In genomic region chr9:66599577-66599976, GRCm38 (mm10) we compare ENCODE assay signal across 9 mouse cellular contexts. TPM values are rescaled to one million over a fixed set of nuclear protein-coding genes. Genes with fewer than 3 reads are reported as not detected.
DNase-seq lines count a peak whose midpoint lies in the region; ATAC-seq and TF ChIP-seq lines count a peak whose summit lies in the region.
"Had no signal": no experiment of that assay in that cellular context is flagged by ENCODE, and none has a peak within 500 bp of the region (broad histone marks: within the 10 kb centered on the region; RNA-seq: fewer than 3 reads in every experiment).

No protein-coding gene starts in this region.

- no peaks in the 10 kb centered on the region for H3K79me2 ChIP-seq in CH12.LX (replicated peaks; ENCODE audit: control insufficient read depth, extremely low read depth, insufficient read depth, poor library complexity, severe bottlenecking)
- no peaks in the 10 kb centered on the region for H3K79me2 ChIP-seq in myocyte (ENCODE audit: control insufficient read depth, insufficient read depth)

- 0 out of 2 replicates have a peak, but pooled peaks have one; percentile 32 for ATAC-seq in forebrain, postnatal 0 days
- no peak for ATAC-seq in forebrain, embryonic 15.5 days (replicated peaks)
- no peak for ATAC-seq in embryonic facial prominence, embryonic 11.5 days (replicated peaks; ENCODE audit: insufficient number of reproducible peaks, low FRiP score, low TSS enrichment, low read depth)

- H3ac ChIP-seq in myocyte (ENCODE audit: control insufficient read depth, insufficient read length) = no peak overlapping the region

- TF ChIP-seq EP300 in CH12.LX (IDR thresholded peaks at IDR 0.05; ENCODE audit: low read length) = 0 out of 2 replicates have a peak, but pooled peaks have one; percentile 24

- TF ChIP-seq RAD21 in CH12.LX (IDR thresholded peaks at IDR 0.05; ENCODE audit: low read depth, low read length) = no peak

- no peak for DNase-seq in forebrain, postnatal 0 days
- peak; percentile 73 for DNase-seq in CH12.LX (ENCODE audit: extremely low read depth)
- DNase-seq in embryonic facial prominence, embryonic 11.5 days (ENCODE audit: low spot score) = peak; percentile 62
- DNase-seq in kidney, postnatal 4 days = peak; percentile 53 to 68
- peak; percentile 83 for DNase-seq in yolk sac, embryonic 10.5 days (ENCODE audit: low spot score)
- DNase-seq in right cerebral cortex, postnatal 36 days (ENCODE audit: low spot score in 2 of 2) = no peak

- 14% methylated on average over 4 of the region's 4 CpGs for WGBS in forebrain, postnatal 0 days
- WGBS in forebrain, embryonic 15.5 days = 5% methylated on average over 4 of the region's 4 CpGs
- 8% methylated on average over 4 of the region's 4 CpGs for WGBS in embryonic facial prominence, embryonic 11.5 days

- dilution Hi-C loops in CH12.LX (cut with MboI; ENCODE audit: extremely low pct_ligation_motif_present, extremely low pct_unique_long_range_greater_than_20kb, low sequenced_read_pairs) = no loop called here

- no peak for TF ChIP-seq CTCF in forebrain, postnatal 0 days (IDR thresholded peaks at IDR 0.05; ENCODE audit: low read depth)
- no peak for TF ChIP-seq CTCF in CH12.LX (conservative IDR thresholded peaks at IDR 0.05 in 1 of 2, IDR thresholded peaks at IDR 0.05 in 1 of 2; ENCODE audit: low read depth in 2 of 2, low read length in 2 of 2)

- no peaks in the 10 kb centered on the region for H3K27me3 ChIP-seq in forebrain, postnatal 0 days (ENCODE audit: insufficient read depth, low read length)
- no peaks in the 10 kb centered on the region for H3K27me3 ChIP-seq in forebrain, embryonic 15.5 days
- H3K27me3 ChIP-seq in CH12.LX (replicated peaks) (no peaks in the 10 kb centered on the region), myocyte (ENCODE audit: control insufficient read depth, insufficient read depth, insufficient read length) (no peaks in the 10 kb centered on the region)
- no peaks in the 10 kb centered on the region for H3K27me3 ChIP-seq in embryonic facial prominence, embryonic 11.5 days (ENCODE audit: control insufficient read depth, insufficient read depth, low read length)

- H3K36me3 ChIP-seq in forebrain, postnatal 0 days (ENCODE audit: insufficient read depth) = no peaks in the 10 kb centered on the region
- no peaks in the 10 kb centered on the region for H3K36me3 ChIP-seq in forebrain, embryonic 15.5 days
- H3K36me3 ChIP-seq in CH12.LX (replicated peaks in 1 of 2; ENCODE audit: control insufficient read depth in 1 of 2, insufficient read depth in 1 of 2, low read length in 1 of 2) (no peaks in the 10 kb centered on the region), myocyte (ENCODE audit: control insufficient read depth, insufficient read depth) (no peaks in the 10 kb centered on the region)
- no peaks in the 10 kb centered on the region for H3K36me3 ChIP-seq in embryonic facial prominence, embryonic 11.5 days (replicated peaks; ENCODE audit: control insufficient read depth, insufficient read depth, low read depth, low read length)

- H3K4me2 ChIP-seq in forebrain, postnatal 0 days (ENCODE audit: low read depth) = no peak overlapping the region
- no peak overlapping the region for H3K4me2 ChIP-seq in forebrain, embryonic 15.5 days (replicated peaks)
- H3K4me2 ChIP-seq in CH12.LX (ENCODE audit: insufficient read depth, low read depth, poor library complexity, severe bottlenecking) (no peak overlapping the region), myocyte (ENCODE audit: low read depth) (no peak overlapping the region)
- no peak overlapping the region for H3K4me2 ChIP-seq in embryonic facial prominence, embryonic 11.5 days (ENCODE audit: low read depth, low read length)

- in situ Hi-C loops in CH12.LX (cut with MboI; ENCODE audit: low pct_ligation_motif_present, low pct_unique_long_range_greater_than_20kb, low sequenced_read_pairs) = no loop called here

- H3K27ac ChIP-seq in forebrain, postnatal 0 days (ENCODE audit: low read depth, low read length) = no peak overlapping the region
- no peak overlapping the region for H3K27ac ChIP-seq in forebrain, embryonic 15.5 days (replicated peaks)
- no peak overlapping the region; the same call in 1 of the 2 replicates for H3K27ac ChIP-seq in CH12.LX (ENCODE audit: insufficient read depth, low read depth)
- H3K27ac ChIP-seq in embryonic facial prominence, embryonic 11.5 days (replicated peaks; ENCODE audit: low read depth, low read length) = no peak overlapping the region
- H3K27ac ChIP-seq: kidney, postnatal 0 days had no signal

- TF ChIP-seq POLR2A in CH12.LX (IDR thresholded peaks at IDR 0.05; ENCODE audit: low read depth, low read length) (no peak), myocyte (IDR thresholded peaks at IDR 0.05; ENCODE audit: insufficient read length, low read depth) (no peak)

- H3K4me3 ChIP-seq in forebrain, postnatal 0 days (ENCODE audit: low read depth, low read length) = no peak overlapping the region
- H3K4me3 ChIP-seq in forebrain, embryonic 15.5 days = no peak overlapping the region
- H3K4me3 ChIP-seq in CH12.LX (replicated peaks in 1 of 3; ENCODE audit: low read depth in 2 of 3, low read length in 2 of 3, poor library complexity in 1 of 3) = no peak overlapping the region
- H3K4me3 ChIP-seq in embryonic facial prominence, embryonic 11.5 days (ENCODE audit: low read depth, low read length) = no peak overlapping the region
- no peak overlapping the region for H3K4me3 ChIP-seq in myocyte

- no peaks in the 10 kb centered on the region for H3K4me1 ChIP-seq in forebrain, postnatal 0 days (ENCODE audit: insufficient read depth)
- H3K4me1 ChIP-seq in forebrain, embryonic 15.5 days = peaks cover 5% of the 10 kb centered on the region; the same call in 1 of the 2 replicates
- H3K4me1 ChIP-seq in CH12.LX (ENCODE audit: control insufficient read depth in 1 of 2, insufficient read depth in 2 of 2) = peaks cover 25 to 76% of the 10 kb centered on the region in 2 experiments
- no peaks in the 10 kb centered on the region; the same call in 1 of the 2 replicates for H3K4me1 ChIP-seq in embryonic facial prominence, embryonic 11.5 days (ENCODE audit: control insufficient read depth, insufficient read depth, low read length)

- no peaks in the 10 kb centered on the region for H3K9me3 ChIP-seq in forebrain, postnatal 0 days (ENCODE audit: low read length)
- no peaks in the 10 kb centered on the region for H3K9me3 ChIP-seq in forebrain, embryonic 15.5 days
- no peaks in the 10 kb centered on the region for H3K9me3 ChIP-seq in CH12.LX (replicated peaks; ENCODE audit: low read length)
- no peaks in the 10 kb centered on the region for H3K9me3 ChIP-seq in embryonic facial prominence, embryonic 11.5 days (replicated peaks; ENCODE audit: control insufficient read depth, low read length)

- no peak overlapping the region for H3K9ac ChIP-seq in forebrain, postnatal 0 days
- H3K9ac ChIP-seq in forebrain, embryonic 15.5 days (replicated peaks) = no peak overlapping the region
- H3K9ac ChIP-seq in CH12.LX (ENCODE audit: insufficient read depth, low read depth) = peak overlapping the region; percentile 25; the same call in 1 of the 2 replicates
- H3K9ac ChIP-seq in embryonic facial prominence, embryonic 11.5 days (replicated peaks; ENCODE audit: low read length) = no peak overlapping the region

TF ChIP-seq in CH12.LX, 34 proteins besides CTCF, POLR2A, EP300 and RAD21 (continues in another document):
- TF ChIP-seq USF2 (conservative IDR thresholded peaks at IDR 0.05; ENCODE audit: low read depth, low read length) = no peak
- TF ChIP-seq CHD2 (IDR thresholded peaks at IDR 0.05; ENCODE audit: low read length) = peak; percentile 85
- no peak for TF ChIP-seq MAX (IDR thresholded peaks at IDR 0.05; ENCODE audit: low read length)
- no peak for TF ChIP-seq MAFK (IDR thresholded peaks at IDR 0.05; ENCODE audit: insufficient replicate concordance, low read length)
- no peak for TF ChIP-seq HCFC1 (IDR thresholded peaks at IDR 0.05; ENCODE audit: low read depth, low read length)
- no peak for TF ChIP-seq POLR2AphosphoS2 (IDR thresholded peaks at IDR 0.05; ENCODE audit: low read depth, low read length)
- TF ChIP-seq GABPA (IDR thresholded peaks at IDR 0.05; ENCODE audit: insufficient replicate concordance, low read depth, low read length) = no peak
- TF ChIP-seq RCOR1 (conservative IDR thresholded peaks at IDR 0.05; ENCODE audit: low read depth, low read length) = no peak
- peak; percentile 37; the same call in 1 of the 2 replicates for TF ChIP-seq BHLHE40 (IDR thresholded peaks at IDR 0.05; ENCODE audit: low read depth, low read length)
- TF ChIP-seq ZNF384 (IDR thresholded peaks at IDR 0.05; ENCODE audit: low read depth, low read length) = no peak
- no peak for TF ChIP-seq UBTF (IDR thresholded peaks at IDR 0.05; ENCODE audit: low read depth, low read length)
- no peak for TF ChIP-seq SMC3 (IDR thresholded peaks at IDR 0.05; ENCODE audit: low read depth, low read length)

TF ChIP-seq in myocyte, 11 proteins besides CTCF, POLR2A, EP300 and RAD21:
- TF ChIP-seq CEBPB (IDR thresholded peaks at IDR 0.05; ENCODE audit: insufficient read depth, poor library complexity, severe bottlenecking) = 0 out of 2 replicates have a peak, but pooled peaks have one; percentile 11
- TF ChIP-seq MYOD1 (IDR thresholded peaks at IDR 0.05; ENCODE audit: control insufficient read depth in 1 of 3, insufficient read length in 2 of 3, low read depth in 2 of 3) = no peak

RNA-seq across cellular contexts. Expression of gene Usp3, which starts 6.6 kb away (rescaled TPM):
- 46.3 and 59.7 TPM in 2 replicates for total RNA-seq in forebrain, postnatal 0 days (2014; rRNA removed)
- 55.1 and 55.2 TPM in 2 replicates for polyA plus RNA-seq in forebrain, postnatal 0 days (2015; fragmentation: Nextera tagmentation; extraction: Ambion mirVana)
- polyA plus RNA-seq in forebrain, embryonic 15.5 days (2015; fragmentation: Nextera tagmentation; extraction: Ambion mirVana) = 107 and 110 TPM in 2 replicates
- total RNA-seq in CH12.LX (2012; rRNA removed) (19.0 and 24.4 TPM in 2 replicates), CH12.LX (2014; rRNA removed) (36.6 and 40.8 TPM in 2 replicates)
- polyA plus RNA-seq in CH12.LX (2012; ENCODE audit: insufficient read length, low read depth) (39.5 and 50.9 TPM in 2 replicates), myocyte (2012; fragmentation: generic; extraction: Trizol) (20.4 TPM)
- 106 and 113 TPM in 2 replicates for polyA plus RNA-seq in embryonic facial prominence, embryonic 11.5 days (2014; fragmentation: Nextera tagmentation; extraction: Ambion mirVana)

Comparison
In these comparisons a context has a peak if more than half of its experiments do, and no peak if none do; other contexts are left out.
1. DNase-seq: peak in CH12.LX (single experiment), embryonic facial prominence, embryonic 11.5 days (single experiment), kidney, postnatal 4 days (2 of 2) and yolk sac, embryonic 10.5 days (single experiment); none in forebrain, postnatal 0 days (single experiment) and right cerebral cortex, postnatal 36 days (0 of 2).